Mouse (Mus musculus) lung, embryonic 14.5 days (tissue): ENCODE measurements around the gene Npw. TPM values are rescaled to one million over a fixed set of nuclear protein-coding genes. Genes with fewer than 3 reads are reported as not detected.

Experiments used
- ATAC-seq: fragments of 200-750 bp; cut with Nextera tagmentation; 2 replicates; pipeline ENCODE4 v1.8.0; 2017; ENCODE audit warnings: mild to moderate bottlenecking, moderate TSS enrichment, moderate library complexity; ENCODE audit not compliant: insufficient read depth
- DNase-seq: peaks from one replicate; pipeline ENCODE4 v3.0.0-alpha.2; 2015
- H3K27ac ChIP-seq: fragments of 300-500 bp; sonication (generic); 2 replicates; pipeline ENCODE4 v1.5.1; 2014; ENCODE audit warnings: low read depth, mild to moderate bottlenecking, moderate library complexity
- H3K27me3 ChIP-seq: fragments of 300-500 bp; sonication (generic); 2 replicates; pipeline ENCODE4 v1.6.1; 2014; ENCODE audit warnings: low read length, control low read depth; ENCODE audit not compliant: insufficient read depth
- H3K36me3 ChIP-seq: fragments of 300-500 bp; sonication (generic); 2 replicates; pipeline ENCODE4 v1.6.1; 2014; ENCODE audit warnings: control low read depth; ENCODE audit not compliant: insufficient read depth
- H3K4me1 ChIP-seq: fragments of 300-500 bp; sonication (generic); 2 replicates; pipeline ENCODE4 v1.6.1; 2014; ENCODE audit warnings: antibody characterized with exemption, control low read depth; ENCODE audit not compliant: insufficient read depth
- H3K4me2 ChIP-seq: fragments of 300-500 bp; sonication (generic); 2 replicates; pipeline ENCODE4 v1.6.1; 2014; ENCODE audit warnings: mild to moderate bottlenecking
- H3K4me3 ChIP-seq: fragments of 300-500 bp; sonication (generic); 2 replicates; pipeline ENCODE4 v1.5.1; 2014; ENCODE audit warnings: low read depth, low read length
- H3K9ac ChIP-seq: fragments of 300-500 bp; sonication (generic); 2 replicates; pipeline ENCODE4 v1.6.1; 2014
- H3K9me3 ChIP-seq: fragments of 300-500 bp; sonication (generic); 2 replicates; pipeline ENCODE4 v1.6.1; 2016; ENCODE audit warnings: low read depth, low read length, control low read depth
- CTCF ChIP-seq: IDR thresholded peaks from 2 replicates; pipeline ENCODE4 v1.5.1; 2016; ENCODE audit warnings: antibody characterized with exemption, low read depth
- WGBS: fragments of 180-500 bp; shearing (Covaris S2); extraction: QIAGEN DNeasy Blood & Tissue Kit; methylation state at CpG from one replicate; pipeline ENCODE4 v1.1.7; 2014; 5-methylcytosine and 5-hydroxymethylcytosine counted together
- polyA plus RNA-seq: library from polyadenylated mRNA; unstranded; fragments of >200 nt; fragmentation: Nextera tagmentation; extraction: Ambion mirVana; gene quantifications from 2 replicates; pipeline ENCODE4 v1.2.1, GENCODE M21; 2014

Npw gene
- polyA plus RNA-seq, 1 experiment from 2014 or later = 1.0 TPM

DNA sequence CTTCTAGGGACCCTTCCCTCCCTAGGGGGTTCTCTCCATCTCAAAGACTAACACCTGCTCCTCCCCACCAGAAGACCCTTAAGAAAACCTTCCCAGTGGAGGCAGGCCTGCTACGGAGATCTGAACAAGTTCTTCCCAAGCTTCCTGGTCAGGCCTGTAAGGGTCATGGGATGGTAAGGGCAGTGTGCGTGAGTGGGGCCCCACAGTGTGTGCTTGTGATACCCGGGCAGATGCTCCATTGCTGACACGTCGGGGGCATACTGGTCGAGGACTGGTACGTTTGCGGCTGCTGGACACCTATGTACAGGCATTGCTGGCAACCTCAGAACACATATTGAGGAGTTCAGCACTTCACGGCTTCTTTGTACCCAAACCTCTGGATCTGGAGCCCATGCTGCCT is 40.5 kb upstream of the Npw start:
- no peaks in the 10 kb centered on the region for H3K9me3 ChIP-seq
- peaks cover 13% of the 10 kb centered on the region for H3K4me1 ChIP-seq
- WGBS = 57% methylated on average over 9 of the region's 9 CpGs
- DNase-seq (no peak), ATAC-seq (no peak)
- H3K36me3 ChIP-seq = peaks cover 44% of the 10 kb centered on the region
- H3K27ac ChIP-seq = peak overlapping the region; percentile 89
- H3K27me3 ChIP-seq = no peaks in the 10 kb centered on the region
- H3K4me2 ChIP-seq = peak overlapping the region; percentile 5
- no peak overlapping the region for H3K9ac ChIP-seq
- H3K4me3 ChIP-seq = no peak overlapping the region
- TF ChIP-seq CTCF = no peak

DNA sequence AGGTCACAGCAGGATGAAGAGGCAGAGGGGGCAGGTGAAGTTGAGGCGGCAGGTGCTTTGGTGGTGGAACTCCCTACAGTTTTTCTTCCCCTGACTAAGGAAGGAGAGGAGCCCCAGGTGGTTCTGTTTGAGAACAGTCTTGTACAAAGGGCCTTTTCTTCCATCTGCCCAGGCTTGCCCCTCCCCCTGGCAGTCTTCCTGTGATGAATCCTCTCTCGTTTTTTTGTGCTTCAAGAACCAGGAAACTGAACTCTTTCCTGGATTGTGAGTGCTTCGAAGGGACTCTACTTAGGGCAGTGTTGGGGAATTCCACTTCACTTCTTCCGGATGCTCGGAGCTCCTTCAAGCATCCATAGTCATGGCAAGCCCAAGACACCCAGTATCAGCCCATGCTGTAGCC is 39.7 kb upstream of the Npw start:
- DNase-seq (peak; percentile 64), ATAC-seq (0 out of 2 replicates have a peak, but pooled peaks have one; percentile 7)
- TF ChIP-seq CTCF = no peak
- Histone ChIP-seq H3K4me1 (peaks cover 13% of the 10 kb centered on the region), H3K4me2 (peak overlapping the region; percentile 5), H3K9ac (no peak overlapping the region), H3K27me3 (no peaks in the 10 kb centered on the region), H3K36me3 (peaks cover 46% of the 10 kb centered on the region), H3K9me3 (no peaks in the 10 kb centered on the region), H3K4me3 (no peak overlapping the region), H3K27ac (peak overlapping the region; percentile 89; the same call in 1 of the 2 replicates)
- WGBS = 19% methylated on average over 5 of the region's 5 CpGs

DNA sequence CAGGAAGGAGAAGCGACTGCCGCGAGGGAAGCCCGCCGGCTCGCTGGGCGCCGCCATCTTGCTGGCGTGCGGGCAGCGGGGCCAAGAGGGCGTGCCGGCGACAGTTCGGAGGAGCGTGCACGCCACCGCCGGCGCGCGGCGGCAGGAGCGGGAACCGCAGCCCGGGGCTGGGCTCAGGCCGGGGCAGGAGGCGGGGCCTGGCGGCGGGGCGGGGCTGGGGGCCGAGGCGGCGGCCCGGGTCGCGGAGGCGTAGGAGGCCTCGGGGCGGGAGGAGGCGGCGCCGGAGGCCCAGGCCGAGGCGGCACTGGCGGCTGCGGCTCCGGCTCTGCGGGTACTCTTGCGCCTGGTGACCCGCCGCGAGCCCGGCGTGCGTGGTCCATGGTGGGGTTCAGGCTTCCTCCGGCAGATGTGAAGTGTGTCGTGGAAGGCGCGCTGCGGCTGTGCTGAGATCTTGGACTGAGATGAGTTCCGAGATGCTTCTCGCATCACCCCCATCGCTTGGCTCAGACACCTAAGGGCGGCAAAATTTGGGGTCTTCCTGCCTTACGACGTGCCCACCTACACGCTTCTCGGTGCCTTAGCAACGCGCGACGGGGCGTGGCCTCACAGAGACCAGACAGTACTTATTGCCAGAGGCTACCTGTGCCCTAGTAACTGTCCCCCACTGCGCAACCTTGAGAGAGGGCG is 37.9 kb upstream of the Npw start, which contains the start of the genes Gfer and Noxo1:
Gfer (minus strand) TSS at position 146 of the 687 bp plus-strand sequence.
Noxo1 (plus strand) TSS at position 224 of the 687 bp plus-strand sequence.
- peak within 1 kb of the TSS; percentile 82 for H3K9ac ChIP-seq
- TF ChIP-seq CTCF = no peak
- 0 out of 2 replicates have a peak, but pooled peaks cover 2% of the 10 kb centered on the region for H3K27me3 ChIP-seq
- H3K27ac ChIP-seq = peak within 1 kb of the TSS; percentile 89
- H3K4me3 ChIP-seq = peak within 1 kb of the TSS; percentile 84
- peaks cover 38% of the 10 kb centered on the region for H3K36me3 ChIP-seq
- ATAC-seq (peak; percentile 92), DNase-seq (peak; percentile 93)
- peaks cover 13% of the 10 kb centered on the region for H3K4me1 ChIP-seq
- under 1% methylated on average over 54 of the region's 76 CpGs for WGBS
- H3K9me3 ChIP-seq = no peaks in the 10 kb centered on the region
- peak within 1 kb of the TSS; percentile 83 for H3K4me2 ChIP-seq

DNA sequence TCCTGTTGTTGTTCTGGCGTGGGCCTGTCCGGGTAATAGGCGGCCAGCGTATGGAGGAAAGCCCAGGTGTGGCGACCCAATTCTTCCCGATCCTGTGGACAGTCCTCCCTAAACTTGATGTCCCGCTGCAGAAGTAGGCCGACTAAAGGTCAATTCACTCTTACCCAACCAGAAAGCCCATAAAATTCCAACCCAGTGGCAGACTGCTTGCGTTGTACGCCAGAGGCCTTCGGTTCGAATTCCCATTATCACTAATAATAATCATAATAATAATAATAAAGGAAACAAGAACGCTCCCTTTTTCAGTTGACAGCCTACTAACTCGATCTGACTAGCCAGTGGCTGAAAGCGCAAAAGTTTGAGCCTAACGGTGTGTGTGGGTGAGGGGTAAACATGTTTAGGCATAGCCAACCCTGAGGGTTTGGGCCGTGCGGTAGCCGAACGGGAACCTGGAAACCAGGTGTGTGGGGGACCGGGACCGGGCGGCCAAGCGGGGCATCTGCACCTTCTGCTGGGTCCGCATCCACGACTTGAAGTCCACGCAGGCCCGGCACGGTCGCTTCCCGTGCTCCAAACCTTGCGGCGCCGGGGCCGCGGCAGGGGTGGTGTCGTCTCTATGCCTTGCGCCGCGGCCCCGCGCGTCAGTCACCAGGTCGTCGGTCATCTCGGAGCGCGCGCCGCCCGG is 37.2 kb upstream of the Npw start:
- H3K9me3 ChIP-seq = no peaks in the 10 kb centered on the region
- ATAC-seq (peak; percentile 20), DNase-seq (peak; percentile 8)
- peaks cover 13% of the 10 kb centered on the region for H3K4me1 ChIP-seq
- TF ChIP-seq CTCF = no peak
- H3K4me3 ChIP-seq = peak overlapping the region; percentile 84
- peak overlapping the region; percentile 89 for H3K27ac ChIP-seq
- peak overlapping the region; percentile 82 for H3K9ac ChIP-seq
- WGBS = 5% methylated on average over 51 of the region's 51 CpGs
- peak overlapping the region; percentile 83 for H3K4me2 ChIP-seq
- peaks cover 9% of the 10 kb centered on the region for H3K27me3 ChIP-seq
- H3K36me3 ChIP-seq = peaks cover 31% of the 10 kb centered on the region

DNA sequence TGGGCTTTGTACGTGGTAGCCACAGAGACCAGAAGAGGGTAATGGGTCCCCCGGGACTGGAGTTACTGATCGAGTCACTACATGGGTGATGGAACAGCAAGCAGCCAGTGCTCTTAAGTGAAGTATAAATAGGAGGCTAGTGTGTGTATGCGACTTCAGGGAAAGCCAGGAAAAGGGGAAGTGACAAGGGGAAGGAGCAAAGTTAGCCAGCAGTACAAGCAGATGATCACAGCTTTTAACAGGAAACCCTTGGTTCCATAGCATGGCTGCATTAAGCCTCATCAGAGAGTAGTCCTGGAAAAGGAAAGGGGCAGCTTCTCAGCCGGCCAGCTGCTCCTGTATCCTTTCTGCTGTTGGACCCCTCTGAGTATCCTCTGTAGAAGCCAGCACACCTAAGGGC is 34.1 kb upstream of the Npw start:
- H3K27me3 ChIP-seq = peaks cover 40% of the 10 kb centered on the region
- H3K4me2 ChIP-seq = no peak overlapping the region
- WGBS = 89% methylated on average over 5 of the region's 5 CpGs
- H3K9ac ChIP-seq = no peak overlapping the region
- H3K27ac ChIP-seq = no peak overlapping the region
- no peaks in the 10 kb centered on the region for H3K9me3 ChIP-seq
- H3K36me3 ChIP-seq = peaks cover 21% of the 10 kb centered on the region
- H3K4me1 ChIP-seq = peaks cover 12% of the 10 kb centered on the region
- TF ChIP-seq CTCF = no peak
- DNase-seq = no peak
- ATAC-seq = no peak
- H3K4me3 ChIP-seq = no peak overlapping the region

GRCm38 (mm10) chr17:24689251-24690081 is 31.2 kb upstream of the Npw start, which contains the start of gene Syngr3:
TSS of gene Syngr3 (minus strand) at chr17:24689955.
- H3K27me3 ChIP-seq = peaks cover 43% of the 10 kb centered on the region
- WGBS = under 1% methylated on average over 53 of the region's 55 CpGs
- H3K4me3 ChIP-seq = peak within 1 kb of the TSS; percentile 50
- H3K4me2 ChIP-seq = peak within 1 kb of the TSS; percentile 92
- DNase-seq (peak; percentile 34), ATAC-seq (0 out of 2 replicates have a peak, but pooled peaks have one; percentile 32)
- peaks cover 3% of the 10 kb centered on the region; the same call in 1 of the 2 replicates for H3K4me1 ChIP-seq
- H3K9ac ChIP-seq = peak within 1 kb of the TSS; percentile 54
- no peaks in the 10 kb centered on the region for H3K9me3 ChIP-seq
- no peak within 1 kb of the TSS for H3K27ac ChIP-seq
- TF ChIP-seq CTCF = no peak
- H3K36me3 ChIP-seq = peaks cover 21% of the 10 kb centered on the region
